Mouse (Mus musculus) C2C12 (cell line): ENCODE data around the gene Zkscan3.

Experiments used
- CTCF ChIP-seq: IDR thresholded peaks from one replicate; pipeline ENCODE4 v1.5.1; 2011; ENCODE audit not compliant: control insufficient read depth, insufficient read depth, insufficient read length
- MYOD1 ChIP-seq: IDR thresholded peaks from one replicate; pipeline ENCODE4 v1.6.1; 2011; ENCODE audit warnings: low read depth; ENCODE audit not compliant: control insufficient read depth, insufficient read length
- MYOG ChIP-seq: IDR thresholded peaks from one replicate; pipeline ENCODE4 v1.6.1; 2011; ENCODE audit not compliant: control insufficient read depth, insufficient read length; ENCODE audit errors: extremely low read depth
- USF1 ChIP-seq: IDR thresholded peaks from one replicate; pipeline ENCODE4 v1.6.1; 2011; ENCODE audit warnings: low read depth, mild to moderate bottlenecking, control low read depth, moderate library complexity

DNA sequence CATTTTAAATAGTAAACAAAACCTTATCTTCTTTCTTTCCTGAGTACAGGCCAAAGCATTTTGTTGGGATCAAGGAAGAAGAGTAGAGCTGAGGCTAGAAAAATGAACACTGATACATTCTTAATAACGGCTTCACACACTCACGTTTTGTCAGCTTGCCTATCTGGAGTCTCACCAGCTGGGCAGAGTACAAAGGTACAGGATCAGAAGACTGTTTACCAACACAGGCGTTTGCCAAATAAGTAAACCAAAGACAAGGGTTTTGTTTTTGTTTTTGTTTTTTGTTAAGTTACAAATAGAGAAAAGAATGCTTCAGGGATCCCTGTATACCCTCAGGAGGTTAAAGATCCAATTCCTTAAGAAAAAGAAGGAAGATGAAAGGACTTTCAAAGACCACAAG lies 1.4 kb downstream of the Zkscan3 start:
- TF ChIP-seq CTCF (no peak), MYOD1 (no peak), MYOG (no peak), USF1 (no peak)
